Mouse (Mus musculus) right cerebral cortex, postnatal 14 days (tissue): Measurements from ENCODE around the gene Utp4.

ENCODE experiments used
- DNase-seq: peaks from one replicate; pipeline ENCODE4 v3.0.0; 2022

Gene Utp4

DNA sequence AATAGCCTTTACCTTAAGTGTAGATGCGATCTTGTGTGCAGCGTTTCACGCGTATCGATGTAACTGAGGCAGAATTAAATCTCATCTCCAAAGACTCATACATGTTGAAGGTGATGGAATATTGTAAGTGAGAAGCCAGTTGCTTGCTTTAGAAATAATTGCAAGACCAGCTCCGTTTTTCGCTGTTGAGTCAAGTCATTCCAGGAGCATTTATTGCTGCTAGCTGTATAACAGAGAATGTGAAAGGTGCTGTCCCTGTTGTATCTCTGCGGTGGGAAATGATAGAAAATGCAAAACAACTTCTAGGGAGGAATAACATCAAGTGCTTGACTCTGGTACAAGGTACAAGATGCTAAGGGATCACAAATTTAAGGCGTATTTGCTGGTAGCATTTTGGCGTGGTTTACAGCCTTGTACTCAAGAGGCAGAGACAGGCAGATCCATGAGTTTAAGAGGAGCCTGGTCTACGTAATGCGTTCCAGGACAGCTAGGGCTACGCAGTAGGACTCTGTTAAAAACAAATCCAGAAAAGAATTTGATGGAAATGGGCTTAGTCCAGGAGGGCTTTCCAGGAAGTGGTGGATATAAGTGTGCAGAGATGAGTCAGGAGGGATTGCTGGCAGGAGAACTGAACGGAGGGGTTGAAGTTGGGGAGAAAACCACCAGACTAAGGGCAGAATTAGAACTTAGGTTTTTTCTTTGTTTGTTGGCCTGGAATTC lies 43.8 kb downstream of the Utp4 start:
- DNase-seq: no peak

DNA sequence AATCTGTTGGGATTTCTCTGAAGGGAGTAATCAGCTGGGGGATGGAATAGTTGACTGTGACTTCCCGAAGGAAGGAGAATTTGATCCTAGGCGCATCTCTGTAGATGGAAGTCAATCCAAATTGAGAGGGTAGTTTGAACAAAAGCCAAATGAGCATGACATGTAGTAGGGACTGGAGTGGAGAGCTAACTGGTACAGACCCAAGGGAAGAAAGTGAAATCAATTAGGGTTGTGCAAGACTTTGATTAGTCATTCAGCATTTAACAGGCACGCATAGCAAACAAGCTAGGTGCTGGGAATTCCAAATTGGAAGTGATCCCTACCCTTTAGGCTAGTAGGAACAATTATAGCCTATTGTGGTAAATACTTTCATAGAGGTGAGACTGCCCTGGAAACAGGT lies 48.4 kb downstream of the Utp4 start:
- no peak for DNase-seq

DNA sequence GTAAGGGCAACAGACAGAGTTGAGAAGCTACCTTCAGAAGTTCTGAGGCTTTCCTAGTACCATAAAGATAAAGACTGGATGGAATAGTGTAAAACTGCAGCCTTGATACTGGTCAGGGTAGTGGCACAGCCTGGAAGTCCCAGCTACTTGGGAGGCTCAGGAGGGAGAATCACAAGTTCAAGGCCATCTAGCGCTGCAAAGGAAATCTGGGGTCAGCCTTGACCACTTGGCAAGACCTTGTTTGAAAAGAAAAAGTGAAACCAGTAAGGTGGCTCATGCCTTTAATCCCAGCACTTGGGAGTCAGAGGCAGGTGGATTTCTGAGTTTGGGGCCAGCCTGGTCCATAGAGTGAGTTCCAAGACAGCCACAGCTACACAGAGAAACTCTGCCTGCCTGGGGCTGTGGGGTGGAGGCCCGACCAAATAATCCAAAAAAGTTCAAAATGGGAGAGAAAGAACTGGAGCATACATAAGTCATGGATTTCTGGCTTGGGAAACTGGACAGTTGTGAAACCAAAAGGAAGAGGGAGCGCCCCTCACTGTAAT lies 50.5 kb downstream of the Utp4 start:
- no peak for DNase-seq

DNA sequence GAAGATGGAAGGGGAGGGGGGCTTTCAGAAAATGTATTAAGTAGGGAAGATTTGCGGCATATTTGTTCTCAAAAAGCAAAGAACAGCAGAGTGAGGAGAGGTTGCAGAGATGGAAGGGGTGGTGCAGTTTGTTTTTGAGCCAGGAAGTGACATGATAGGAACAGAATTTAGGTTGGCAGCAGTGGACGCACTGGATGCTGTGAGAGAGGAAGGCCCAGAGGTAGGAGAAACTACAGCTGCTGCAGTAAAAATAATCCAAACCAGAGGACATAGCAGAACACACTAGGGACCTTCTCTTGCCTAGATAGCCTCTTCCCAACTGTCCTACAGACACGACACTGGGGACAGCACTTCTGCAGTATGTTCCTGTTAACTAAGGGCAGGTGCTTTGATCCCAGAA lies 51.3 kb downstream of the Utp4 start:
- no peak for DNase-seq

DNA sequence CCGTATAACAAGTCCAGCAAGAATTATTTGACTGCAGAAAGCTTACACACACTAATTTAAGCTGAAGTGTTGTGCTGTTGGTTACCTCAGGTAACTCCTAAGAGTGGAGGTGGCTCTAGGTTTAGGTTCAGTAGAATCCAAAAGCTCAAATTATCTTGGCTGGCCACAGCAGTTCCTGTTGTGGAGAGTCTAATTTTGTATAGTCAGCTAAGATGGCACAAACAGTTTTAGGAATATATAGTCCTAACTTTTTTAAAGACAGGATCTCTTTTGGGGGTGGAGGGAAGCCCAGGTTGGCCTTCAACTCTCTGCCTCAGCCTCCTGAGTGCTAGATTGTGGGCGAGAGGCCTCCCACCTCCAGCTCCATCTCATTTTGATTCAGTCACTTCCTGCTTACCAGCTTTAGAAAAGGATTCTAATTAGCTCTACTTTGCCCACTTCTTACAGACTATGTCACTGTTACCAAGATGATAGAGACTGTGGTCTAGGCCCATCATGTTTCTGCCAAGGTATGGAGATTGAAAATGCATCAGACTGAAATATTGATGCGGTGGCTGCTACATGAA lies 55.3 kb downstream of the Utp4 start:
- no peak for DNase-seq

DNA sequence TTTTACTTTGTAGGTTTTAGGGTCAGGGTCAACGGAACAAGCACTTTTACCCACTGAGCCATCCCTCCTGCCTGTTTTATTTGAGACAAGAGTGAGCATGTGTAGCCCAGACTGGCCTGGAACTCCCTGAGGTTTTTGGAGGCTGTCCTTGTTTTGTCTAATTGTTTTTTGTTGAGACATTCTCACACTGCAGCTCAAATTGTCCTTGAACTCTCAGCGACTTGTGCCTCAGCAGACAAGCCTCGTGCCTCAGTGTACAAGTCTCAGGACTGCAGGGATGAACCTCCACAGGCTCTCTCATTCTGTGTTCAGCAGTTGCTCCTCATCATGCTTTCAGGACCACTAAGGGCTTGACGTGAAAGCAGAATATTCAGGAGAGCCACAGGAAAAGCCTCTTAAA lies 58.3 kb downstream of the Utp4 start:
- no peak for DNase-seq

DNA sequence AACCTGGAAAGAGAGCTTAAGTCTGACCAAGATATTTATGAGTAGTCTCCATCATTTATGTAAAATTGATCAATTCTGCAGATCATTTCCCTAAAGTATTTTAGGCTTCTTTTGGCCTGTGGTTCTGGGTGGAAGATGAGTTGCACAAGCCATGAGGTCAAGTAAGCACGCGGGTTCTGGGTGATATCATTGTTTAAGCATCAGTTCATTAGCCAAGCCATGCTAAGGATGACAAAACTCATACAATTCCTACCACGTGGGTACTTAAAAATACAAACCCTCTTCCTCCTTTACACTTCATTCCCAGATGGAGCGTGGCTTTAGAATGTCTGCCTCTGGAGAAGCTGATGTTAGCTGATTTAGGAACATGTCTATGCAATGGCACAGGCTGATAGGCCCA lies 60.1 kb downstream of the Utp4 start:
- no peak for DNase-seq

DNA sequence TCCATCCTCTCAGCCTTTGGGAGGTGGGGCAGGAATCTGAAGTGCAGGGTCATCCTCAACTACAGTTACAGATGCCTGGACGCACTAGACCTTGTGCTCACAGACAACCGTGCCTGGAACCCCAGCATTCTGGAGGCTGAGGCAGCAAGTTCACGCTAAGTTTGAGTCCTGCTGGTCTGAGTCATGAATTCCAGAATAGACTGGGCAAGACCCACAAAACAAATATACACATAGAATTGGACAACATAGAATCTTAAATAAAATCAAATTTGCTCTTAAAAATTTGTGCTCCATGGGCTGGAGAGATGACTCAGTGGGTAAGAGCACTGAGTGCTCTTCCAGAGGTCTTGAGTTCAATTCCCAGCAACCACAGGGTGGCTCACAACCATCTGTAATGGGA lies 63.6 kb downstream of the Utp4 start:
- no peak for DNase-seq

DNA sequence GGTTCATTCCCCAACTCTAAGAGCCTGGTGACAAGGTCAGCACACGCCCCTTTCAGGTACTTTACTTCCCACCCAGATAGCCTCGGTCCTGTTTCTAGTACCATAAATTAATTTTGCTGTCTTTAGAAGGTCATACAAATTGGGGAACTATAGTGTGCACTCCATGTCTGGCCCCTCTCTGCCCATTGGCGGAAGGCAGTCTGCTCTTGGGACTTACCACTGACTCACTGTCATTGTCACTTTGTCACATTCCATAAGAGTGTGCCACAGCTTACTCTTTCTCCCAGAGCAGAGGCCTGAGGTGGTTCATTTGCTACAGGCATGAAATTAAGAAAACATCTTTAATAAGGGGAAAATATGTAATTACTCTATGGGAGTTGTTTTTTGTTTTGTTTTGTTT lies 64.8 kb downstream of the Utp4 start:
- no peak for DNase-seq

DNA sequence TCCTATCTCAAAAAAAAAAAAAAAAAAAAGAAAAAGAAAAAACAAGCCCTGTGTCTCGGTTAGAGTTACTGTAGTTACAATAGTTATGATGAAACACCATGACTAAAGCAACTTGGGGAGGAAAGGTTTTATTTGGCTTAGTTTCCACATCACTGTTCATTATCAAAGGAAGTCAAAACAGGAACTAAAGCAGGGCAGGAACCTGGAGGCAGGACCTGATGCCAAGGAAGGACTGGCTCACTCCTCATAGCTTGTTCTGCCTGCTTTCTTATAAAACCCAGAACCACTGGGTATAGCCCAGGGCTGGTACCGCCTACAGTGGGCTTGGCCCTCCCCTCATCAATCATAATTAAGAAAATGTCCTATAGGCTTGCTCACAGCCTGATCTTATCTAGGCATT lies 66.2 kb downstream of the Utp4 start:
- DNase-seq: no peak

DNA sequence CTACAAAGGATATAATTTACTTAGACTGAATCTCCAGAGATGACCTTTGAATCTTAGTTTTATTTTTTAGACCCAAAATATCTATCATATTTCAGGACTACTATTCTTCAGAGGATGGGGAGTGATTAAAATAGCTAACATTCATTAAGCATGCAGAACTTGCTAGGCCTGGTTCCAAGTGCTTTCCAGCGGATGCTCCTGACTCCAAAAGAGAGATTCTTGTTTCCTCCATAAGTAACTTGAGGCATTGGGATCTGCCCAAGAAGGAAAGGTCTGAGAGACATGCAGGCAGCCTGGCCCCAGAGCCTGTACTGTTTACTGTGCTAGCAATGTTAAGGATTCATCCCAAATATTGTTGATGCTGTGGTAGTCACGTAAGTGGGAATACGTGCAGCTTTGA lies 68.9 kb downstream of the Utp4 start:
- no peak for DNase-seq

DNA sequence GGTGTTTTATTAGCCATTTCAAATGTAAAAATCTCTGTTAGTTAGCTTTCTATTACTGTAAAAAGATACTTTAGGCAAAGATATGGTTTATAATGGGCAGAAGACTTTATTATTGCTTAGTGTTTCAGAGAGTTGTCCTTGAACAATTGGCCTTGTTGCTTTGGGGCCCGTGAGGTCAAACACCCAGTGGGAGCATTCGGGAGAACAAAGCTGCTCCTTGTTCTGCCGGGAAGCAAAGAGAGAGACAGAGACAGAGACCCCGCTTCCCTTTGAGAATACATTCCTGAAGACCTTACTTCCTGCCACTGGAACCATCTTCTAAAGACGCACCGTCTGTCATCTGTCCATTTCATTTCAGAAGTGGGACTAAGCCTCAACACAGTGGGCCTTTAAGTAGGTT lies 69.9 kb downstream of the Utp4 start:
- DNase-seq: no peak

DNA sequence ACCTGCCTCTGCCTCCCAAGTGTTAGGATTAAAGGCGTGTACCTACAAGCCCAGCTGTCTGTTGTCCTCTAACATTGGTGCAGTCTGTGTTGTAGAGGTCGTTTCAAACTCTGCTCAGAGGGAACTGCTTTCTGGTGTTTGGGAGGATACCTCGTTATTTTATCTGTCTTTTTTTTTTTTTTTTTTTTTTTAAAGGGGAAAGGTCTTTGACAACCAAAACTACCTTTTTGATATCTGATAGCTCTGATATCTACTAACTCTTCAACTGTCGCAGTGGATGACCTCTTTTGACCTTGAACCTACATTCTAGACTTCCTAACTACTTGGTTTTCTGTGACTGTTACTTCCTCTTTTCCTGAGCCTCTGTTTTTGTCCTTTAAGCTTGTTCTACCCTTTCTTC lies 71.1 kb downstream of the Utp4 start:
- no peak for DNase-seq

DNA sequence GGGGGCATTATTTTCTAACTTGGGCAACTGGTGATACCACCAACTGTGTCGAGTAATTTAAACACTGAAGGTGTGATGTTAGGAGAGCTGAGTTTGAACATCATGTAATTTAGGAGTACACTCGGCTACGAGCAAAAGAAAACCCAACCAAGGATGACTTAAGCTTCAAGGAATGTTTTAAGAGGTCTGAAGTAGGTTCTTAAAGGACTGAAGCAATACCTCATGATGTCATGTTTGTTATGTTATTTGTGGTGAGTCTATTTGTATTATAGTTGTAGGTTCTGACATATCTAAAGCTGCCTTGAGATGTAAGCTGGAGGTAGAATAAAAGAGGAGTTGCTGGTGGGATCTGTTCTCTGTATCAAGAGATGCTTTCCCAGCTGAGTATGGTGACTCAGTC lies 76.5 kb downstream of the Utp4 start:
- no peak for DNase-seq

DNA sequence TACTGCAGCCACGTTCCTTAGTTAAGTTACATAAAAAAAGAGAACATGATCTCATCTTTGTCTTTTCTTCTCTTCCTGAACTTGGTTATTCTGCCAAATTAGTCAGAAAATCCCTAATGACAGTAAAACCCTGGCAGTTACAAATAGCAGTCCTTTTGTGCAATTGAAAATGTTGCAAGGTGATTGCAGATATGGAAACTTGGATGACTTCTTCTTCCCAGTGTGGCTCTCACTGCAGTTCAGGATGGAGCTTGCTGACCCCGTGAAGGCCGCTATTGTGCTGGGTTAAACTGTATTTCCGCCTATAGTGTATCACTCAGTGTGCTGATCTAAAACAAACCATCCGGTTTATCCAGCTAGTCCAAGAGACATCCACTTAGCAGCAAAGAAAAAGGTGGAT lies 78.5 kb downstream of the Utp4 start:
- DNase-seq: no peak
